Mouse (Mus musculus): ENCODE data around the gene Rhou.

Rhou gene

GRCm38 (mm10) chr8:123697329-123697728, 43.6 kb downstream of the Rhou start:
- Histone ChIP-seq H3K27me3 (ENCODE audit: control insufficient read depth, insufficient read depth, low read length, poor library complexity, severe bottlenecking) (no peaks in the 10 kb centered on the region), H3K36me3 (ENCODE audit: control insufficient read depth, insufficient read depth, low read length, poor library complexity, severe bottlenecking) (no peaks in the 10 kb centered on the region)
- DNase-seq (ENCODE audit: low read depth, low spot score): no peak

DNA sequence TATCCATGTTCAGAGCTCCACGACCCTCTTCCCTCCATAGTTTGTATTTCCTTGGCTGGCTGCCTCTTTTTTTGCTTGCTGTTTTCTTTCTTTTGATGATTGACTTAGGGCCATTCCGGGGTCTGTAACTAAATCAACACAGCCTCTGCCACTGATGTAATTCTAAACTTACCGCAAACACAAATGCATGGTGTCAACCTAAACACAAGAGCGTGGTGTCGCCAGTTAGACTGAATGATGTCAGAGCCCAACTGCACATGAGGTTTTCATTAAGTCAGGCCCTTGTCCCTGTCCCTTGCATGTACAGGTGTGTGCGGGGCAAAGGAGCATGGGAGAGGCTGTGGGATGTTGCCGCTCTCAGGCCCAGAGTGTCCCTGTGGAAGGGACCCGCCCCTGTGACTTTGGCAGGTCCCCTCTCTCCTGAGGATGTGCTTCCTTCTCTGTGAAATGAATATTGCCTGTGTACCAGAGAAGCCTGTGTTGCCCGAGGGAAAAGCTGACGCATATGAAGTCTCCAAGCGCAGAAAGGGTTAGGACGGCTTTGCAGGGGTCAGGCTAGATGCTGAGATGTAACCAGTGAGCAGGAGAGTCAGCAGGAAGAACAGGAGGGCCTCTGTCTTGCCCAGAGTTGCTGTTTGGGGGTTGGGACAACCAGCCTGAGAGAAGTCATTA, 46.8 kb downstream of the Rhou start:
- H3K27me3 ChIP-seq (ENCODE audit: control insufficient read depth, insufficient read depth, low read length, poor library complexity, severe bottlenecking): no peaks in the 10 kb centered on the region
- no peaks in the 10 kb centered on the region for H3K36me3 ChIP-seq (ENCODE audit: control insufficient read depth, insufficient read depth, low read length, poor library complexity, severe bottlenecking)

GRCm38 (mm10) chr8:123701952-123702587, 48.3 kb downstream of the Rhou start:
- no peak for DNase-seq (ENCODE audit: low read depth, low spot score)
- Histone ChIP-seq H3K36me3 (ENCODE audit: control insufficient read depth, insufficient read depth, low read length, poor library complexity, severe bottlenecking) (no peaks in the 10 kb centered on the region), H3K27me3 (ENCODE audit: control insufficient read depth, insufficient read depth, low read length, poor library complexity, severe bottlenecking) (no peaks in the 10 kb centered on the region)

More for the DNA sequence above, 46.8 kb downstream of the Rhou start:
- no peak for DNase-seq (ENCODE audit: low read depth, low spot score)

DNA sequence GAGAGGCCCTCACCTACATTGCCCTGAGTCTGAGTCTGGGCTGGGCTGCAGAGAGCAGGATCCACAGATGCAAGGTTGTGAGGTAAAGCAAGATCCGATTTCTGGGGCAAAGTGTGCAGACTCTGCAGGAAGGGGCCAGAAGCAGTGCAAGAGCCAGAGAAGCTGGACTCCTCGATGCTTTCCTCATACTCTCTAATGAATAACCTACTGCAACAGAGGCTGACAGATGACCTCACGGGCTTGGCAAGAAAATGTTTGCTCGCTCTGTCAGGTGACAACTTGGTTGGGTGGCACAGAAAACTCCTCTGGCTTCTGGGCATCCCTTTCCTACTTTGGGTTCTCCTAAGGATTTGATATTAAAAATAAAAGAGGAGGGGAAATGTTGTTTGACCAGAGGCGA, 51.6 kb downstream of the Rhou start:
- DNase-seq (ENCODE audit: low read depth, low spot score): no peak
- Histone ChIP-seq H3K36me3 (ENCODE audit: control insufficient read depth, insufficient read depth, low read length, poor library complexity, severe bottlenecking) (no peaks in the 10 kb centered on the region), H3K27me3 (ENCODE audit: control insufficient read depth, insufficient read depth, low read length, poor library complexity, severe bottlenecking) (no peaks in the 10 kb centered on the region)

- H3K36me3 ChIP-seq (ENCODE audit: control insufficient read depth, insufficient read depth, low read length, poor library complexity, severe bottlenecking): no peaks in the 10 kb centered on the region
- DNase-seq (ENCODE audit: low read depth, low spot score): no peak
- no peaks in the 10 kb centered on the region for H3K27me3 ChIP-seq (ENCODE audit: control insufficient read depth, insufficient read depth, low read length, poor library complexity, severe bottlenecking)
These were observed 53.4 kb downstream of the Rhou start for GRCm38 (mm10) chr8:123707137-123707536.

DNA sequence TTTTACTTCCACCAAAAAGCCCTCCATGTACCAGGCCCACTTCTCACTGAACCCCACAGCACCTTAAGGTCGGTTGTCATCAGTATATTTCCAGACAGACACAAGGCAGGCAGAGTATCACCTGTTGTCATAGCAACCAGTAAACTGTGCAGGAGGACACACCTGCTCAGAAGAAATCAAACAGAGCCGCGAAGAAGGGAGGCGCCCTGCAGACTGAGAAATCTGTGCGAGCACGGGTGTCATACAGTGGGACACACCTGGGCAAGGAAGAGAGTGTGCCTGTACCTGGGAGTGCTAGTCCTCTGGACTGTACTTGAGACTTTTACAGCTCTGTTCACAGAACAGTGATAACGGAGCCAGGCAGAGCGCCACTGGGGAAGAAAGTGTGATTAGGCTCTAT, 55.0 kb downstream of the Rhou start:
- Histone ChIP-seq H3K27me3 (ENCODE audit: control insufficient read depth, insufficient read depth, low read length, poor library complexity, severe bottlenecking) (no peaks in the 10 kb centered on the region), H3K36me3 (ENCODE audit: control insufficient read depth, insufficient read depth, low read length, poor library complexity, severe bottlenecking) (no peaks in the 10 kb centered on the region)
- DNase-seq (ENCODE audit: low read depth, low spot score): no peak

DNA sequence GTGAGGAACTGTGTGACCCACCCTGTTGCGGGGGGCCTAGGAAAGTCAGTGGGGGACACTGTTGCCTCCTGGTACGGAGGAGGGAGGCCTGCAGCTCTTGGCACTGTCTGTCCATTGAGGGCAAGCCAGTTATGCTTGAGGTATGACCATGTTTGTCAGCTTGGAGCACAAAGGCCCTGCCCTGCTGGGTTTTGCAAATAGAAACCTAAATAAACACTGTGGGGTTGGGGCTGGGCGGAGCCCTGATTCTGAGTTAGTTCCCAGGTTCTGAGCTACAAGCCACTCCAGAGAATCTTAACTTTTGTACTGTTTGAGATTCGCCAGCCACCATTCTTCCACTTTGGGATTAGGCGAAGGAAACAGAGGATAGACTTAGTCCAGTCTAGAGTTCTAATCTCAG, 56.6 kb downstream of the Rhou start:
- DNase-seq (ENCODE audit: low read depth, low spot score): no peak
- Histone ChIP-seq H3K27me3 (ENCODE audit: control insufficient read depth, insufficient read depth, low read length, poor library complexity, severe bottlenecking) (no peaks in the 10 kb centered on the region), H3K36me3 (ENCODE audit: control insufficient read depth, insufficient read depth, low read length, poor library complexity, severe bottlenecking) (no peaks in the 10 kb centered on the region)
